Mouse (Mus musculus): ENCODE measurements around the gene Gm11238. TPM values are rescaled to one million over a fixed set of nuclear protein-coding genes. Genes with fewer than 3 reads are reported as not detected.

Gm11238 gene
- not detected in 2 replicates for polyA plus RNA-seq (2015; fragmentation: Nextera tagmentation; extraction: Ambion mirVana)

GRCm38 (mm10) chr4:73607581-73607980, at the start of gene Gm11238:
Gene Gm11238 (plus strand): TSS chr4:73607881.

GRCm38 (mm10) chr4:73622684-73623083, 15.0 kb downstream of the Gm11238 start, which contains the start of gene Gm11237:
Gene Gm11237 (plus strand): TSS chr4:73622984.

GRCm38 (mm10) chr4:73637821-73638220, 30.1 kb downstream of the Gm11238 start, which contains the start of gene Gm11236:
Gene Gm11236 (plus strand): TSS chr4:73638121.

GRCm38 (mm10) chr4:73668054-73668453, 60.4 kb downstream of the Gm11238 start, which contains the start of gene Gm11239:
Gene Gm11239 (plus strand): TSS chr4:73668354.

GRCm38 (mm10) chr4:73683216-73683615, 75.5 kb downstream of the Gm11238 start, which contains the start of gene Gm428:
Gene Gm428 (plus strand): TSS chr4:73683516.

Other genes with a start within 250 kb of the Gm11238 start
- not detected in 2 replicates for gene Gm11487, start 202.8 kb upstream of the Gm11238 start, polyA plus RNA-seq (2015; fragmentation: Nextera tagmentation; extraction: Ambion mirVana)
- gene Gm11237, start 15.1 kb downstream of the Gm11238 start, polyA plus RNA-seq (2015; fragmentation: Nextera tagmentation; extraction: Ambion mirVana), result not detected in 2 replicates
- gene Gm11236, start 30.2 kb downstream of the Gm11238 start, polyA plus RNA-seq (2015; fragmentation: Nextera tagmentation; extraction: Ambion mirVana), result not detected in 2 replicates
- not detected in 2 replicates for gene Gm11239, start 60.5 kb downstream of the Gm11238 start, polyA plus RNA-seq (2015; fragmentation: Nextera tagmentation; extraction: Ambion mirVana)
- not detected in 2 replicates for gene Gm428, start 75.6 kb downstream of the Gm11238 start, polyA plus RNA-seq (2015; fragmentation: Nextera tagmentation; extraction: Ambion mirVana)
- 0.11 and 0.30 TPM in 2 replicates for gene Rasef, start 183.1 kb downstream of the Gm11238 start, polyA plus RNA-seq (2015; fragmentation: Nextera tagmentation; extraction: Ambion mirVana)

Measured in adrenal gland, postnatal 0 days (tissue).